Mouse (Mus musculus) heart, adult 2 months (tissue): ENCODE data around the gene Nbea.

Experiments
- CTCF ChIP-seq: fragments of 200-600 bp; IDR thresholded peaks from 2 replicates; pipeline ENCODE4 v1.8.1; 2022; ENCODE audit warnings: antibody characterized with exemption, mild to moderate bottlenecking, moderate library complexity
- EP300 ChIP-seq: fragments of 200-500 bp; IDR thresholded peaks from 2 replicates; pipeline ENCODE4 v1.6.1; 2011; ENCODE audit warnings: low read depth, low read length, control low read depth; ENCODE audit not compliant: insufficient read depth
- POLR2A ChIP-seq: fragments of 200-500 bp; IDR thresholded peaks from 2 replicates; pipeline ENCODE4 v1.6.1; 2011; ENCODE audit warnings: mild to moderate bottlenecking, low read depth, low read length, control low read depth; ENCODE audit not compliant: insufficient read depth

GRCm38 (mm10) chr3:55674185-55674584 lies 509.3 kb downstream of the Nbea start:
- no peak for TF ChIP-seq CTCF
- TF ChIP-seq POLR2A, result no peak
- TF ChIP-seq EP300, result no peak
